Mouse (Mus musculus): ENCODE measurements around the gene Obp1a. TPM values are rescaled to one million over a fixed set of nuclear protein-coding genes. Genes with fewer than 3 reads are reported as not detected.

Gene Obp1a
- polyA plus RNA-seq (2017; shearing (Covaris generic)) = not detected

DNA sequence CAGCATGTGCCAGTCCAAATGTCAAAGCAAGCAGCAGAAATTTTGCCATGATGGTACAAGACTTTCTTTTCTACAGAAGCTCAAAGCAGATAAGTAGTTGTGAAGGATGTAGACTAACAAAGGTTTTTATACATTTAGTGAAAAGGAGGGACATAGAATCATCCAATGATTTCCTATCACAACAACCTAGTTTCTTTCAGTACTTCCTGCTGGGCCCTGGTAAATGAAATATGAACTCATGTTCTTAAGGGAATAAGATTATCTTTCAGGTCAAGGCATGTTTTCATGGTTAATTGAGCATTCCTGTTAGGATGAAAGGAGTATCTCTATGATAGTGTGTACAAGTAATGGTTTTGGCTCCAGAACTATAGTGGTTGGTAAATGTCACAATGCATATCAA lies at the start of gene Obp1a:
Obp1a (minus strand) TSS at position 101 of the 400 bp plus-strand sequence.

DNA sequence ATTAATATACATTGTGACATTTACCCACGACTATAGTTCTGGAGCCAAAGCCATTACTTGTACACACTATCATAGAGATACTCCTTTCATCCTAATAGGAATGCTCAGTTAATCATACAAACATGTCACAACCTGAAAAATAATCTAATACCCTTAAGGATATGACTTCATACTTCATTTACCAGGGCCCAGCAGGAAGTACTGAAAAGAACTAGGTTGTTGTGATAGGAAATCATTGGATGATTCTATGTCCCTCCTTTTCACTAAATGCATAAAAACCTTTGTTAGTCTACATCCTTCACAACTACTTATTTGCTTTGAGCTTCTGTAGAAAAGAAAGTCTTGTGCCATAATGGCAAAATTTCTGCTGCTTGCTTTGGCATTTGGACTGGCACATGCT lies 34.0 kb upstream of the Obp1a start, which contains the start of gene Gm5938:
Gm5938 (plus strand) TSS at position 301 of the 400 bp plus-strand sequence.

Other genes starting within 250 kb of the Obp1a start
- not detected for gene Pbsn, start 237.8 kb downstream of the Obp1a start, polyA plus RNA-seq (2017; shearing (Covaris generic))
- gene Gm14744, start 226.6 kb downstream of the Obp1a start, polyA plus RNA-seq (2017; shearing (Covaris generic)) = not detected
- gene 5430402E10Rik, start 166.3 kb downstream of the Obp1a start, polyA plus RNA-seq (2017; shearing (Covaris generic)) = not detected
- gene Gm5938, start 34.1 kb upstream of the Obp1a start, polyA plus RNA-seq (2017; shearing (Covaris generic)) = not detected
- gene Obp1b, start 95.4 kb upstream of the Obp1a start, polyA plus RNA-seq (2017; shearing (Covaris generic)) = not detected
- not detected for gene Gm14743, start 154.5 kb upstream of the Obp1a start, polyA plus RNA-seq (2017; shearing (Covaris generic))

Data from naive thymus-derived CD4-positive, alpha-beta T cell, adult 5 months (primary cell).